Mouse (Mus musculus) neutrophil, adult 5-6 weeks (primary cell): ENCODE data around the gene Osbpl3. TPM values are rescaled to one million over a fixed set of nuclear protein-coding genes. Genes with fewer than 3 reads are reported as not detected.

Experiments
- ATAC-seq: fragments of 151-379, 151-347 bp; 2 replicates; pipeline ENCODE4 v1.8.0; 2017; ENCODE audit warnings: mild to moderate bottlenecking, moderate TSS enrichment; ENCODE audit not compliant: insufficient number of reproducible peaks, poor library complexity, low FRiP score, severe bottlenecking; ENCODE audit errors: extremely low read depth
- total RNA-seq: library from RNA; stranded (forward); fragments of 200-1000 nt; gene quantifications from 2 replicates; pipeline ENCODE4 v1.2.3, GENCODE M21; 2017

Osbpl3 gene
- total RNA-seq, 1 experiment from 2014 or later: 2.7 TPM

- ATAC-seq: no peak
Measured at GRCm38 (mm10) chr6:50415431-50415830, 40.6 kb downstream of the Osbpl3 start.

GRCm38 (mm10) chr6:50414547-50414946, 41.5 kb downstream of the Osbpl3 start:
- ATAC-seq: no peak

- ATAC-seq: no peak
Measured at GRCm38 (mm10) chr6:50413381-50413780, 42.6 kb downstream of the Osbpl3 start.

- no peak for ATAC-seq
Measured at GRCm38 (mm10) chr6:50412174-50412573, 43.8 kb downstream of the Osbpl3 start.

- ATAC-seq: no peak
Measured at GRCm38 (mm10) chr6:50404698-50405097, 51.3 kb downstream of the Osbpl3 start.

- ATAC-seq: no peak
Measured at GRCm38 (mm10) chr6:50403524-50403923, 52.5 kb downstream of the Osbpl3 start.

GRCm38 (mm10) chr6:50402872-50403271, 53.1 kb downstream of the Osbpl3 start:
- no peak for ATAC-seq

GRCm38 (mm10) chr6:50400234-50400633, 55.8 kb downstream of the Osbpl3 start:
- no peak for ATAC-seq

GRCm38 (mm10) chr6:50399427-50400195, 56.4 kb downstream of the Osbpl3 start:
- no peak for ATAC-seq

GRCm38 (mm10) chr6:50398324-50398723, 57.7 kb downstream of the Osbpl3 start:
- no peak for ATAC-seq

- ATAC-seq: no peak
Measured at GRCm38 (mm10) chr6:50397116-50397515, 58.9 kb downstream of the Osbpl3 start.

- ATAC-seq: no peak
Measured at GRCm38 (mm10) chr6:50395641-50396312, 60.2 kb downstream of the Osbpl3 start.

GRCm38 (mm10) chr6:50394432-50394831, 61.6 kb downstream of the Osbpl3 start:
- no peak for ATAC-seq

- no peak for ATAC-seq
Measured at GRCm38 (mm10) chr6:50393960-50394359, 62.0 kb downstream of the Osbpl3 start.

GRCm38 (mm10) chr6:50391951-50392350, 64.0 kb downstream of the Osbpl3 start:
- no peak for ATAC-seq

GRCm38 (mm10) chr6:50390313-50390712, 65.7 kb downstream of the Osbpl3 start:
- ATAC-seq: no peak

GRCm38 (mm10) chr6:50387629-50388028, 68.4 kb downstream of the Osbpl3 start:
- no peak for ATAC-seq

- ATAC-seq: no peak
Measured at GRCm38 (mm10) chr6:50386497-50386896, 69.5 kb downstream of the Osbpl3 start.

- ATAC-seq: peak; percentile 19; the same call in 1 of the 2 replicates
Measured at GRCm38 (mm10) chr6:50385451-50386013, 70.5 kb downstream of the Osbpl3 start.

GRCm38 (mm10) chr6:50382711-50383110, 73.3 kb downstream of the Osbpl3 start:
- no peak for ATAC-seq
